18 mouse cellular contexts compared by ENCODE assay signal in the genomic region with DNA sequence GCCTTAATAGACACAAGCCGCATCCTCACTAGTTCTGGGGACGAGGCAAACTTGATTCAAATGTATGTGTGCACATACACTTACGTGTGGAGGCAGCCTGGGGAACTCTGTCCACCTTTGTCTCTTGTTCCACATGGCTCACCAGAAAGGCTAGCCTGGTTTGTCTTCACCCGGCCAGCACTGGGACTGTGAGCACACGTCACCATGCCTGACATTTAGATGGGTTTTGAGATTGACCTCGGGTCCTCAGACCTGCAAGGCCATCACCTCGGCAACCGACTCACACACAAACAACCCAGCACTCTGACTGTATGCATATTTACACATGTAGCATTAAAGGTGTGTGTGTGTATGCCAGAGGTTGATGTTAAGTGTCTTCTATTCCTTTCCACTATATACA. TPM values are rescaled to one million over a fixed set of nuclear protein-coding genes. Genes with fewer than 3 reads are reported as not detected.
"Had no signal": no experiment of that assay in that cellular context is flagged by ENCODE, and none has a peak within 500 bp of the region (broad histone marks: within the 10 kb centered on the region; RNA-seq: fewer than 3 reads in every experiment).

No protein-coding gene starts in this region.

- DNase-seq: gastrocnemius, postnatal 14 days; gastrocnemius, postnatal 36 days; heart, adult 2 months; heart, postnatal 14 days; heart, postnatal 36 days; kidney, adult 11 months; kidney, adult 2 months; kidney, adult 9 months; kidney, postnatal 14 days; kidney, postnatal 36 days; layer of hippocampus, adult 9-11 months; layer of hippocampus, postnatal 36 days; left cerebral cortex, postnatal 4 days had no signal

- ATAC-seq: hindbrain, postnatal 0 days; intestine, embryonic 16.5 days; liver, embryonic 12.5 days had no signal

RNA-seq across cellular contexts. Expression of a gene that starts 8.8 kb away (rescaled TPM):
- total RNA-seq: hematopoietic stem cell, adult 5-6 weeks; liver, adult 2 months had no signal
